Mouse (Mus musculus) layer of hippocampus, adult 8-10 months (tissue): ENCODE results near the gene Gm10570. TPM values are rescaled to one million over a fixed set of nuclear protein-coding genes. Genes with fewer than 3 reads are reported as not detected.

ENCODE experiments used
- DNase-seq, 2 experiments: peaks; one replicate each; pipeline ENCODE4 v3.0.0; 2022; ENCODE audit warnings: low spot score in 2 of 2
- total RNA-seq, 4 experiments: library from RNA; stranded (reverse); gene quantifications; 2 replicates each; pipeline ENCODE4 v1.2.4; 2022

Gene Gm10570
- total RNA-seq, 4 experiments from 2014 or later: 0.95 to 1.2 (median 1.1) TPM; not detected in 1

DNA sequence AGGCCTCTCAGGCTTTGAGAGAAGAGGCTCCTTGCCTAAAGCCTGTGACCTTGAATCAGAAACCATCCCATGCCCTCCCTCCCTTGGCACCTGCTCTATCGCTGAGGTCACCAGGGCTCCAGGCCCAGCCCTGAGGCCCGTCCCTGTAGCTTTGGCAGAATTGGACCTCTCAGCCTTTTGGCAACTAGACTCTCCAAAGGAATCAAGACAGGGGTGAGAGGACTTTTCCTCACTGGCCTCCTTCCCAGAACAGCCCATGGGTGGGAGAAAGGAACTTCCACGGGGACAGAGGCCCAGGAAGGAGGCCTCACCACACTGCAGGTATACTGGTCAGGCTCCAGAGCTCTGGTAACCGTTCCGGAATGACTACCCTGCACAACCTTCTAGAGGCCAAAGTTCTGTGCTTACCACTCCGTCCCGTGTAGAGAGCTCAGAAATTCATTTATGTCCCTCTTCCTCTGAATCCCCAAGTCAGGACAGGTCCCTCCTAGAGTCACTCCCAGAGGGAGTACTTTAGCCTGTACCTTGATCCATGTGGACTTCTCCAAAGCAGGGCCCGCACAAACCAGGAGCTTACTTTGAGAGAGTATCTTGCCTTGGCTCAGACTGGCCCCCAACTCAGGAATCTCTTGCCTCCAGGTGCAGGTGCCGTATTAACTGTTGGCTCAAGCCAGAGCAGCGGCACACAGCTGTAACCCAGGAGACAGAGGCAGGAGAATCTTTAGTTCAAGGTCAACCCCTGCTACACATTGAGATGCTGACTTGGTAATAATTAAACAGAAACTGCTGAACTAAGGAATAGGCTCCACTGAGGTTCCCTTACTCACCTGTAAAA, 1.5 kb downstream of the Gm10570 start:
- no peak for DNase-seq

DNA sequence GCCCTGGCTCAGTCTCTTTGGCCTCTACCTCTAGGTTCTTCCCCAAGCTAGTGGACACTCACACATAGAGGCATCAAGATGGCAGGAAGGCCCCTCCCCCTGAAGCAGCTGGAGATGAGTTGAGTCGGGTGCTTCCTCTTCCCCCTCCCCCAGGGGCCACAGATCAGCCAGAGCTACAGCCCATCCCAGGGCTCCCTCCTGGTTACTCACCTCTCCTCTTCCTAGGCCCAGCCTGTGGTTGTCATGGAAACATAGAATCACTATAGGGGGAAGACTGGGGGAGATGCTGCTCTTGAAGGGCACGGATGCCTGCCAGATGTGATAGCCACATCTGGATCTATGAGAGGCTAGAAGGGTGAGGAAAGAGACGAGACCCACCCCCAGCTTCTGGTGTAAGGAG, 3.7 kb downstream of the Gm10570 start:
- DNase-seq: no peak

DNA sequence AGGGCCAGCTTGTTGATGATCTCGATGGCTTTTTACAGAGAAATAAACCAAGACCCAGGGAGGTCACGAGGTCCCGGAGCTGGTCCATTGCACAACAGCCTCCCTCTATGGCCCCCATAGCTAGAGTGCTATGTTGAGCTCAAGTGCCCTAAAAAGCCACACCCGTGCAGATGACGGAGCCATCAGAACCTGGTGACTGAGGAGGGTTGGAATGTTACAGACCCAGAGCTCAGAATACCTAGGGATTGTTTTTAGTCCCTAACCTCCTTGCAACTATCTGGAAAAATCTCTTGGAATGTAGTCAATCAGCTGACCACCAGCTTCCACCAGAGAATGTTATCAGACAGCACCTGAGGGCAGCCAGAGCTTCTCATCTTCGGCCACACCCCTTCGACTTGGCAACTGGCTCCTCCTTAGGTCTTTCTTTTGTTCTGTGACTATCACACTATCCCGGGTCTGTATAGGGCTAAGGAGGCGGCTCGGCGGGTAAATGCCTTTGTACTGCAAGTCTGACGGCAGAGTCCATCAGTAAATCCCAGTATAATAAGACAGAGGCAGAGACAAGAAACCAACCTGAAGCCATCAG, 6.1 kb downstream of the Gm10570 start:
- DNase-seq: no peak

DNA sequence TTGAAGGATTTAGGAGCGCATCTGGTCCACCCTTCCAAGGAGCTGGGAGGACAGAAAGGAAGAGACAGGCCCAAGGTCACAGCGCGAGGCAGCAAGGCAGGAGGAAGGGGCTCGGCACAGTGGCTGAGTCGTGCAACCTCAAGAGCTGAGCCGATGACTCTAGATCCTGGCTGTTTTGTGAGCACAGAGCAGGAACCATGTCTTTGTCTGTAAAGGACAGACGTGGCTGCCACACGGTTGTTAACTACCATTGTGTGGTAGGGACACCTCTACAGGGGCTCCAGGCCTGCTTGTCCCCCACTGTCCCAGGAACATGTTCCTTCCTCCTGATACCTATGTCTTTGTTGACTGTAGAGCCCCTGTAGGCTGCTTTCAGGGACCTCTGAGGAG, 8.8 kb downstream of the Gm10570 start:
- no peak for DNase-seq

DNA sequence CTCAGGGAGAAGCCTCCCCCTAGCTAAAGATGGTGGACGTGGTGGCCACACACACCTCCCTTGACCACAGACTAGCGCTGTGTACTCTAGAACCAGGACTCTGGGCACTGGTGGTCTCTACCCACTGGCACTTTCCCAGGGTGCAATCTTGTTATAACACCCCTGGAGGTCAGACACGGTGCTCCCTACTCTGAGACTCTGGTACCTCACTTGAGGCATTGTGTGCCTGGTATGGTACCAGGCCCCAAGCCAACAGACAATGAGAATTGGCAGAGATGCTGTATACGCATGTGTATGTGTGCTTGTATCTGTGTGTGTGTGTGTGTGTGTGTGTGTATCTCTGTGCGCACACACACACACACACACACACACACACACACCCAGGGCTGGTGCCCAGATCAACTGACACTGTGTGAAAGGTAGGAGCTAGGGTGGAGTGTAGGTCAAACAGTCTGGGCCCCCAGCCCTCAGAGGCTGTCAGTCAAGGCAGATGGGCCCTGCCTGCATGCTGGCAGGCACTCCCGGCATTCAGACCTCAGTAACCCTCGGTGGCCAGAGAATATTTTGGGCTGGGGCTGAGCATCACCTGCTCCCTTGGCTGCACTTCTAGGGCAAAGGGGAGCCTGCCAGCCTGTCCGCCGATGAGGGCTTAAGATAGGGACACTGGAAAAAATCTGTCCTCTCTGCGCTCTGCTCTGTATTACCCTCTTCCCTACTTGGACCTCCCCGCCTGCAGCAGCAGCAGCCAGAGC, 9.4 kb downstream of the Gm10570 start:
- no peak for DNase-seq

DNA sequence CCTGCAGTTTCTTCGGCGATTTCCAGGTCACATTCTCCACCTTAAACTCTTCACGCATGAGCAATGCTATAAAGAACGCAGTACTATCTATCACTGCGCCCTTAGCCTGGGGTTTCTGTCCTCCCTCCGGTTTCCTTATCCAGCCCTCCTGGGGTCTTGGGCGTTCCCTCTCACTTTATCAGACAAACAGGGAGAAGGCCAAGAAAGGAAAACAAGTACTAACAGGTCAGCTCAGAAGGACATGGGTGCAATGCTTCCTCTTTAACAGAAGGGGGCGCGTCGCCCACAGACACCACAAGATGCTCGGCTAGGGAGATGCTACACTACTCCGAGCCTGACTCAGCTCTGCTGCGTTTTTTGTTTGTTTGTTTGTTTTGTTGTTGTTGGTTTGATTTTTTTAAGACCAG, 11.3 kb downstream of the Gm10570 start:
- no peak for DNase-seq

DNA sequence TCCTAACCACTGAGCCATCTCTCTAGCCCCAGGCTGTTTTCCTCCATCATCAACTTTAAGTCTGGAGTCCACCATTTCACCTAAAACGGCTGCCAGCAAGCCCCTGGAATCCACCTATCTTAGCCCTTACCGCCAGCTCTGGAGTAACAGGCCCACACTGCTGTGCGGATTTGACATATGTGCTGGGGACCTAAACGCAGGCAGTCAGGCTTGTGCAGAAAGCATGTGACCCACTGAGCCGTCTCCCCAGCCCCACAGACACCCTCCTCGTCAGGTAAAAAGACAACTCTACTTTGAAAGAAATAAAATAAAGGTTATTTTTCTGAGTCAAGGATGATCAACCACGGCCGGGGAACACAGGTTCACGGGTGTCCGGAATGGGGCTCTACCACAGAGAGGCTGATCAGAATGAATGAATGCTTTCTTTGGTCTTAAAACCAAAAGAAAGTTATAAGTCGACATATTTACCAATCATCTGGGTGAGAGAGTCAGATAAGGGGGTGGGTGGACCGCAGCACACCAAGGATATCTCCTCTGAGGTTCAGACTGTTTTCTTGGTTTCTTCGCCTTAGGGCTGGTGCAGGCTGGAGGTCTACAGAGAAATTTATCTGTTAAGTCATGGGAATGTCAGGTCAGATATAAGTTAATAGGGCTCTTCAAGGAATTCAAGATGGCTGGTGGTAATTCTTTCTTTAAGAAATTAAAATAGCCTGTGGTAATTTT, 12.1 kb downstream of the Gm10570 start:
- DNase-seq: no peak

DNA sequence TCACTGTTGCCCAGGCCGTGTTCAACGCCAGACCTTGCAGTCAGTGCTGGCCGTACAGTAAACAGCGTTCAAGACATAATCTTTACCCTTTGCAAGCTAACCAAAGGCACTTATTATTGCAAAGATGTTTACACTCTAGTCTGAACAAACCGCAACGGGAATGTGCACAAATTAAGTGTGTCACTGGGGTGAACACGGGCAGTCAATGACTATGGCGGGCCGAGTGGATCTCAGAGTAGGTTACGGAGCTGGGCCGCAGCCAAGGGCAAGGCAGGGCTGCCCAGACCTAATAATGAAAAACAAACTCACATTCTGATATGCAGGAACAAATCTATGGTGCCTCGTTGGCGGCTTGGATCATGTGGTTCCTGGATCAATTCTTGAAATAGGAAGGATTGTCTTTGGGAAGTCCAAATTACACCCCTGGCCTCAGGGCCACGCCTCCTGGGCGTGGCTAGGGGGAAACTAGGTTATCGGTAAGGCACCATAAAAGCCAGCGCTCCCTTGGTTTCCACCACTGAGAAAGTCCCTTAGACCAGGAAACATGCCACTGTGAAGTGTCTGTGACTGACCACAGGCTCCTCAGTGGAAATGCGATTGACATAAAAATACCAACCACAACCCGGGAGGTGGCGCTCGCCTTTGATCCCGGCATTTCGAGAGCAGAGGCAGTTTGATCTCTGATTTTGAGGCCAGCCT, 13.3 kb downstream of the Gm10570 start:
- no peak for DNase-seq

DNA sequence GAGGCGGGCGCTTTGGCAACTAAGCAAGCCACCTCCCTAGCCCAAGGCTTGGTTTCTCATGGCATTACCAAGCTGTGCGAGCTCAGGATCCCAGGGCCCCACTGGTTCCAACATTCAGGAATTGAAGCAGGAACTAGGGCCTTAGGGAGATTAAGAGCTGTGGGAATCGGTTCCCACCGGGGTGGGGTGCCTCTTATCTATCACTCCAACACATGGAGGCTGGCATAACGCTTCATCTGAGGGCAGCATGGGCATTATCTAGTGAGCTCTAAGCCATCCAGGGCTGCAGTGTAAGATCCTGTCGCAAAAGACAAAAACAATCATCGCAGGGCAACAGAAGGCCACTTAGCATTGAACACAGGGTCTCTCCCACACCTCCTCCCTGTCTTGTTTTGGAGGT, 14.0 kb downstream of the Gm10570 start:
- DNase-seq: no peak

DNA sequence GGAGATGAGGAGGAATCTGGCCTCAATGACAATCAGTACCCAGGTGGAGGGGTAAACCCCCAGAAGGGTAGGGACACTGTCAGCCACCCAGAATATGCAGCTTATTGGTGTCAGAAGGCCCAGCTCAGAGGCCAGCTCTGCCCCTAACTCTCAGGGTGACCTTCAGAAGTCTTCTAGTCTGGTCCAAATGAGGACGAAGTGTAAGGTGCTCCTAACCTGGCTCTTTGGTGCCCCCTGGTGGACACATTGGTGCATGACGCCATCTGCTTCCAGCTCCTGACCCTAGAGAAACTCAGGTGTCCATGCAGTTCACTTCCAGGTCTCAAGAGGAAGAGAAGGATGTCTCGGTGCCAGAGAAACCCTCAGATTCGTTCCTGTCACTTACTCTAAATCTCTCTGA, 16.2 kb downstream of the Gm10570 start:
- peak in 1 of 2 experiments; percentile 76 for DNase-seq

DNA sequence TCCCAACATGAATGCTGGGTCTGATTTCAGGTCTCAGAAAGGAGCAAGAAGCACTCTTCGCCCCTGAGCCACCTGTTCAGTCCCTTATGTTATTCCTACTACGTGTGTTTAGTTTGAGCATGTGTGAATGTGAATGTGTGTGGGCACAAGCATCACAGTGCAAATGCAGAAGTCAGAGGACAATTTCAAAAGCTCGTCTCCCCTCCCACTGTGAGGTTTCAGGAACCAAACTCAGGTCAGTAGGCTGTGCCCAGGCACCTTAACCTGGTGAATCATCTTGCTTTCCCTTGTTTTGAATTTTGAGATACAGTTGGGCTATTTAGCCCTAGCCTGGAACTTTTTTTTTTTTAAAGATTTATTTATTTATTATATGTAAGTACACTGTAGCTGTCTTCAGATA, 18.6 kb downstream of the Gm10570 start:
- DNase-seq: no peak

DNA sequence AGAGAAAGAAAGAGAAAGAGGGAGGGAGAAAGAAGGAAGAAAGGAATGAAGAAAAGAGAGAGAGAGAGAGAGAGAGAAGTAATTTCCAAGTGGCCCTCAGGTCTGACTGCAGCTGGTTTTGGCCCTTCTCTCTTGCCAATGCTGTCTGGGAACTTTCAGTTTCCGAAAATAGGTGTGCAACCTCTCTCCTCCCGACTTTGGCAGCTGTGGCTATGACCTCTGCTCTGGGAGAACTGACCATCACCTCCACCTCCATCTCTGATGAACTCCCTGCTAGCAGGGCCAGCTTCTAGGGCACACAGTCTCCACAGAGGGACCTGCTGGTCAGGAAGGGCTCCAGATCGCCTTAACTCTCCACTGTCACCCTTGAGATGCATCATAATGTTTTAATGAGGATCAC, 21.9 kb downstream of the Gm10570 start:
- DNase-seq: no peak

DNA sequence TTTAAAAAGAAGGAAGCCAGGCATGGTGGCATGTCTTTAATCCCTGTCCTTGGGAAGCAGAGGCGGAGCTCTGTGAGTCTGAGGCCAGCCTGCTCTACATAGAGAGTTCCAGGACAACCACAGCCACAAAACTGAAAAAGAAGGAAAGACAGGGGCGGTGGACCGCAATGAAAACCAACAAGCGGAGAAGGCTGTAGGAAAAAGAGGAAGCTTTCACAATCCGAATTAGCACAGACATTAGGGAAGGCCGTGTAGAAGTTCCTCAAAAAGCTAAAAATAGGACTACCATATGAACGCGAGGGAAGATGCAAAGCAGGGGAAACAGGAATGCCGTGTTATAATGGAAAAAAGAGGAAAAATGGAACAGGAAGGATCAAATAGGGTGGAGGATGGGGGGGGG, 24.6 kb downstream of the Gm10570 start:
- no peak for DNase-seq

DNA sequence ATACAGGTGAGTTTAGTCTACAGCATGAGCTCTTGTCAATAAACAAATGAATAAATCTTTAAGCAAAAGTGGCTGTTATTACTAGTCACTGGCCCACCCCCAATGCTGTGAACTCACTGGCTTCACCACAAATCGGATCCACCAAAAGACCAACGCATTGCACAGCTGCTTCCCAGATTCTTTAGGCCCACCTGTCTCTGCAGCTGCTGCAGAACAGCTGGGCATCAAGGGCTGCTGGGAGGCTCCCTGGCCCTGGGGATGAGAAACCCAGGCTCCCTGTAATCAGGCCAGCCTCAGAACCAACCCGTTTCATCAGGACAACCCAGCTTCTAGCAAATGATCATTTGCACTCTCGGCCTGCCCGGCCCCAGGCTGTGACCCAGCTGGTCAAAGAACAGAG, 25.6 kb downstream of the Gm10570 start:
- no peak for DNase-seq

DNA sequence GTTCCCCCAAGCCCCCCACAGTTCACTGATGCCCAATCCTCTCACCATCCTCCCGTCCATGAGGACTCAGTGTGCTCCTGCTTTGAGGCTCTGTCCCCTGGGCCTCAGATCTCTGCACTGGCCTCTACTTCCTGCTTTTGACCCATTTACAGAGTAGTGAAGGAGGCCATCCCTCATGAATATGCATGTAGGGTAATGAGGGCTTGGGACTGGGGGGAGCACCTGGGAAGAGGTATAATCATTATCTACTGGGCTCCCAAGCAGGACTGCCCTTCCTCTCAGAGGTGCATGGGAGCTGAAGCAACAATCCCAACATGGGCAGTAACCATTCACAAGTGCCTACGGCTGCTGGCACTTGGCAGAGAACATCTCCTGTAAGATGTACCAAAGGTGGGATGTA, 29.4 kb downstream of the Gm10570 start, which contains the start of gene Serinc2:
TSS of gene Serinc2 (minus strand) at position 101 of the 400 bp plus-strand sequence.
- no peak for DNase-seq

DNA sequence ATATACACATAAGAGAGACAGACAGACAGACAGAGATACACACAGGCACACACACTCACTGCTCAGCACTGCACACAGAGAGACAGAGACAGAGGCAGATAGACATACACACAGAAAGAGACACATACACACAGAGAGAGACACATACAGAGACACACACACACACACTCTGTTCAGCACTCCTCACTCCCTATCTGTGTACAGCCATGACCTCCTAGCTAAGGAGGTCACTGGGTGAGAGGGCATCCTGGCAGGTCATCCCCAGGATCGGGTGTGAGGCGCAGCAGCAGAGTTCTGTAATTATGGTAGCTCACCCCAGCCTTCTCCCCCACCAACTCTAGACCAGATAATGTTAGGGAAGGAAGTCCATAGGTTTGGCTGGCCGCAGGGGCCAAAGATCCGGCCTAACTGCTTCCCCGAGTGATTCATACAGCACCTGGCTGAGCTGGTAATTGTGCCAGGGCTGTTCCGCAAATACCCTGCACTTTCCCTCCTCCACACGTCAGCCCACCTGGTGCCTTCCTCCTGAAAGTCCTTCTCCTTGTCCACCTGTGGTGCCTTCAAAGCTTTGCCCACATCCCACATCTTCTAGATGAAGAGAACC, 31.8 kb downstream of the Gm10570 start:
- no peak for DNase-seq

DNA sequence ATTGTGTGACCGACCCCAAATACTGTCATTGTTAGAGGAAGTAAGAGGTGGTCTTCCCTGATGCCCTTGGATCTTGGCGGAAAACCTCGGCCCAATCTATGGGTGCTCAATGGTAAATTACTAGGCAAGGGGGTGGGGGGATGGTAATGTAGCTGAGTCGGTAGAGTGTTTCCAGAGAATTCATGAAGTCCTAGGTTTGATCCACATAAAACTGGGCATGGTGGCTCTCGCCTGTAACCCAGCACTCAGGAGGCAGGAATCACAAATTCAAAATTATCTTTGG, 32.7 kb downstream of the Gm10570 start:
- DNase-seq: no peak

DNA sequence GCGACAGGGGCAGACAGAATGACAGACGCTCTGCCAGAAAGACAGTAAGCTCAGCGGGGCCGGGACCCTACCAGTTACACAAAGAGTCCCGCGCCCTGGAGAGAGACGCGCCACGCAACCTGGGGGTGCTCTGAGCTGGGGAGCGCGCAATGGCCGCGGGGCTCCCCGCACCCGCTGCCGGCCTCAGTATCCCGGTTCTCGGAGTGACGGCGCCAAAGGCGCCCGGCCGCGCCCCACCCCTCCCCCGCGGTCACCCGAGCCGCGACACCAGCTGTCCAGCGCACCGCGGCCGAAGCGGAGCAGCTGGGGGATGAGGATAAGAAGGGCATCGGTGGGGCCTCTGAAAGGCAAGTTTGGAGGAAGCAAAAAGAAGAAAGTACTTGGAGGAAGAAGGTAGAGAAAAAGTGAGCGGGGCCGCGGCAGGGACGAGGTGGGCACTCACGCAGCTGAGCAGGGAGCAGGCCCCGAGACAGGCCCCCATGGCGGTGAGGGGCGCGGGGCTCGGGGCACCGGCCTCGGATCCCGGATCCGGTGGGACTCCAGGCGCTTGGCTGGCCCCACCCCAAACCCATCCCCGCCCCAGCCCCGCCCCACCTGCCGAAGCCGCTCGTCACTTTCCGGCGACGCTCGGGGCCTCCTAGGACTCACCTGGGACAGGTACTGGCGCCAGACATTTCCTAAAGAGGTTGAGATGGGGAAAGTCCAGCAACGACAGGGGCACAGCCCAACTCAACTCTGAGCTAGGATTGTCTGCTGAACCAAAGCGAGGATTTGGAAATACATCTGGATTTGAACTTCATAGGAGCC, 33.3 kb downstream of the Gm10570 start:
- DNase-seq: no peak

DNA sequence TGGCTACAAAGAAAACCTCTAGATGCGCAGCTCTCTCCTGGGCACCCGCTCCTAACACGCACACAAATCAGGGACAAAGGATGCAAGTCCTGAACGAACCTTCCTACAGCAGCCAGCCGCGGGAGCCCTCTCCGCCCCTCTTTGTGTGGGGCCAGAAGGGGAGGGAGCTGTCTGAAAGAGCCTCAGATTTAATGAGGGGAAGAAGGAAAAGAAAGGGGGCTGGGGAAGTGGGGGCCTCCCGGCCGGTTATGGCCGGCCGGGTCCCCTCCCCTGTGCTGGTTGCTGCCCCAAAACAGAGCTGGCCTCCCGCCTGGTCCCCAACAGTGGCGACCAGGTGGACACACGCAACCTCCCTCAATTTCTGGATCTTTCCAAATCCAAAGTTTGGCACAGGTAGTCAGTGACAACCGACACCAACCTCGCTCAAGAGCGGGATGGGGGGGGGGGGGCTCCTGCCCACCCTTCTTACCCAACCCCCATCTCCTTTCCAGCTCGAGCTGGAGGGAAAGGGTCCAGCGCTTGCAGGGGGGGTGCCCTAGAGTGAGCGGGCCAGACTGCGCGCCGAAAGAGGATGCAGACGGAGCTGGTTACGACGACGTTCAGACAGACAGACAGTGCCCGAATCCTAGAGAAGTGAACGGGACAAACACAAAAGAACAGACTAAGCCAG, 34.0 kb downstream of the Gm10570 start:
- no peak for DNase-seq
